Mouse (Mus musculus): ENCODE results near the gene Med8. TPM values are rescaled to one million over a fixed set of nuclear protein-coding genes. Genes with fewer than 3 reads are reported as not detected.

Med8 gene
- total RNA-seq, 2 experiments from 2014 or later = 55.6 to 62.5 TPM

DNA sequence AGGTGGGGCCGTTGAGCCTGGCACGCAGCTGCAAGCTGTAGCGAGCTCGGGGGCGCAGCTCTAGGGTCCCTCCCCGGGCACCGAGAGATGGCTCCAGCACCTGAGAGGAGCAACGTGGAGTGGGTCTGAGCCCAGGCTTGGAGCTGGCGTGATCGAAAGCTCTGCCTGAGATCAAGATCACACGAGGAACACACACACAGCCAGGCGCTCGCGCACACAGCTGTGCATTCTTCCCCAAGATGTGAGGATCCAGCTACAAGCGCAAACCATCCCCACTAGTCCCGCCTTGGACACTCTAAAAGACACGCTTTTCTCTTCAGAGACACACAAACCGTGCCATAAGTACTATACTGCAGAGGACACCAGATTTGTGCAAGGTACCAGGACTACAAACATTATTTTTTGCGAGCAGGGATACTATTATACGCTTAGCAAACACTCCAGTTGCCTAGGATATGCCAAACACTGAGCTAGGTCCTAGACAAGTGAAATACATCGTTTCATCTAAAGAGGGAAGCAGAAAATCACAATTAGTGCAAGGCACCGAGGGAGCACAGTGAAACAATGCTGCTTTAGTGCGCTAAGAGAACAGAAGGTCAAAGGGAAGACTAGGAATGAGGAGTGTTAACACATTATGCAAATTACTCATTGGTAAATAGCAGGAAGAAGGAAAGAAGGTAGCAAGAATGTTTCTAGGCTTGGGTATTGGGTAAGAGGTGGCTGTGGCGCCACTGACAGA, 37.4 kb downstream of the Med8 start:
- intact Hi-C loops (cut with DNase I) = loop anchor here (10.0 kb wide), 1 partner anchor 118 kb away; no protein-coding TSS in a partner anchor
- DNase-seq (ENCODE audit: low spot score in 2 of 2) = no peak

- DNase-seq (ENCODE audit: low spot score in 2 of 2) = peak; percentile 26 to 32
- intact Hi-C loops (cut with DNase I) = no loop called here
Observed at GRCm38 (mm10) chr4:118457345-118457975, 48.3 kb downstream of the Med8 start, which contains the start of gene Mpl. Gene Mpl (minus strand): TSS chr4:118457513.

GRCm38 (mm10) chr4:118464956-118465355, 55.8 kb downstream of the Med8 start:
- peak; percentile 35 to 42 for DNase-seq (ENCODE audit: low spot score in 2 of 2)
- intact Hi-C loops (cut with DNase I) = no loop called here

Other genes starting within 250 kb of the Med8 start
- 10 to 100 TPM; 42.1 to 44.5 TPM for gene Kdm4a, start 229.3 kb upstream of the Med8 start, total RNA-seq (2021)
- 100 to 1,000 TPM; 118 to 126 TPM for gene Ptprf, start 117.9 kb upstream of the Med8 start, total RNA-seq (2021)
- 10 to 100 TPM; 30.0 to 46.8 TPM for gene Szt2, start 64 bp upstream of the Med8 start, total RNA-seq (2021)
- gene Elovl1, start 18.8 kb downstream of the Med8 start, total RNA-seq (2021) = 10 to 100 TPM; 21.9 to 24.3 TPM
- gene Cdc20, start 28.0 kb downstream of the Med8 start, total RNA-seq (2021) = 1 to 10 TPM; 1.3 to 1.6 TPM
- gene Mpl, start 48.2 kb downstream of the Med8 start, total RNA-seq (2021) = under 1 TPM; 0.79 to 0.94 TPM
- 1 to 10 TPM; 7.8 to 8.6 TPM for gene Tie1, start 80.7 kb downstream of the Med8 start, total RNA-seq (2021)
- not detected for gene 2610528J11Rik, start 117.7 kb downstream of the Med8 start, total RNA-seq (2021)
- 10 to 100 TPM in 1 of 2 experiments, 1 to 10 TPM in 1; 6.6 to 14.5 TPM for gene Tmem125, start 134.7 kb downstream of the Med8 start, total RNA-seq (2021)
- under 1 TPM; 0.64 to 0.70 TPM for gene Cfap57, start 211.4 kb downstream of the Med8 start, total RNA-seq (2021)
- 10 to 100 TPM; 53.5 to 62.3 TPM for gene Ebna1bp2, start 211.5 kb downstream of the Med8 start, total RNA-seq (2021)
- not detected for gene Olfr62, start 249.6 kb downstream of the Med8 start, total RNA-seq (2021)